Mouse (Mus musculus) MEL (cell line): ENCODE measurements at regions not wholly inside any gene's neighbourhood (a gene's known extent, or its start where the extent isn't known, plus 50 kb on each side); places are given as distances from the start of the nearest gene placed in this dataset.

ENCODE experiments used
- BHLHE40 ChIP-seq: IDR thresholded peaks from 2 replicates; pipeline ENCODE4 v1.6.1; 2012; ENCODE audit warnings: low read depth, mild to moderate bottlenecking, inconsistent platforms, low read length, improper control_type of control experiment, borderline replicate concordance
- CTCF ChIP-seq, 3 experiments: IDR thresholded peaks in 2 of 3; conservative IDR thresholded peaks in 1 of 3; 2 replicates each; pipeline ENCODE4 v1.5.1; 2011 to 2012; ENCODE audit warnings: low read length in 3 of 3, low read depth in 2 of 3, mild to moderate bottlenecking in 2 of 3, improper control_type of control experiment in 1 of 3, inconsistent platforms in 1 of 3, mixed read lengths in 1 of 3, moderate library complexity in 1 of 3; ENCODE audit not compliant: control insufficient read depth in 1 of 3, insufficient read depth in 1 of 3, poor library complexity in 1 of 3, severe bottlenecking in 1 of 3
- GABPA ChIP-seq: IDR thresholded peaks from 2 replicates; pipeline ENCODE4 v1.6.1; 2012; ENCODE audit warnings: low read depth, mild to moderate bottlenecking, inconsistent platforms, low read length, improper control_type of control experiment, moderate library complexity
- GATA1 ChIP-seq: IDR thresholded peaks from 2 replicates; pipeline ENCODE4 v1.6.1; 2011; ENCODE audit warnings: low read depth, low read length, improper control_type of control experiment
- MAFK ChIP-seq: IDR thresholded peaks from 2 replicates; pipeline ENCODE4 v1.6.1; 2011; ENCODE audit warnings: low read depth, mild to moderate bottlenecking, low read length, improper control_type of control experiment, borderline replicate concordance
- MAX ChIP-seq: IDR thresholded peaks from 2 replicates; pipeline ENCODE4 v1.6.1; 2011; ENCODE audit warnings: low read length, improper control_type of control experiment
- POLR2A ChIP-seq, 2 experiments: IDR thresholded peaks; 2 replicates each; pipeline ENCODE4 v1.6.1; 2011 to 2012; ENCODE audit warnings: low read length in 2 of 2, mild to moderate bottlenecking in 2 of 2, control low read depth in 1 of 2, improper control_type of control experiment in 1 of 2, low read depth in 1 of 2, moderate library complexity in 1 of 2; ENCODE audit not compliant: control insufficient read depth in 1 of 2, insufficient read depth in 1 of 2, poor library complexity in 1 of 2
- SIN3A ChIP-seq: IDR thresholded peaks from 2 replicates; pipeline ENCODE4 v1.6.1; 2012; ENCODE audit warnings: low read length, improper control_type of control experiment, inconsistent platforms
- SMC3 ChIP-seq: IDR thresholded peaks from 2 replicates; pipeline ENCODE4 v1.6.1; 2011; ENCODE audit warnings: low read depth, low read length, improper control_type of control experiment
- TCF12 ChIP-seq: IDR thresholded peaks from 2 replicates; pipeline ENCODE4 v1.6.1; 2014; ENCODE audit warnings: low read depth, mild to moderate bottlenecking, inconsistent platforms, low read length, improper control_type of control experiment, moderate library complexity
- ZC3H11A ChIP-seq: IDR thresholded peaks from 2 replicates; pipeline ENCODE4 v1.6.1; 2012; ENCODE audit warnings: low read depth, mild to moderate bottlenecking, inconsistent platforms, low read length, improper control_type of control experiment

DNA sequence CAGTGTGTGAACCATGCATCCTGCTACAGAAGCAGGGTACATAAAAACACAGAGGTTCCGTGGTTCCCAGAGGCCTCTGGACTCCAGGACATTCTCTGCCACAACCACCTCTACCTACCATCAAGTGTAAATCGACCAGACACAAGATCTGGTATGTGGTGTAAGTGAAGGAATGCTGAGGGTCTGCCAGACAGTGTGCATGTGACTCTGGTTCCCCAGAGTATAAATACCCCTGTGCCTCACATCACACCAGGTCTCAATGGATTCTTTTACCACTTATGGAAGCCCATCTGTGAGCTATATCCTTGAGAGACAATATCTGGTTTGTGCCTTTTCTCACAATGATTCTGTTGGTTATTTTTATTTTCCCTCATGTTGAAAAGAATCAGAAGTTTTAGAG, 563.0 kb downstream of the Pdcd6ip start:
- TF ChIP-seq MAX (no peak), GABPA (no peak), CTCF (IDR thresholded peaks at IDR 0.05 in 2 of 3, conservative IDR thresholded peaks at IDR 0.05 in 1 of 3; ENCODE audit: control insufficient read depth in 1 of 3, insufficient read depth in 1 of 3, low read depth in 2 of 3, low read length in 3 of 3, poor library complexity in 1 of 3, severe bottlenecking in 1 of 3) (no peak), BHLHE40 (no peak), SIN3A (no peak), SMC3 (no peak), GATA1 (no peak), MAFK (no peak), TCF12 (no peak), POLR2A (IDR thresholded peaks at IDR 0.05; ENCODE audit: control insufficient read depth in 1 of 2, insufficient read depth in 1 of 2, low read depth in 1 of 2, low read length in 2 of 2, poor library complexity in 1 of 2) (no peak), ZC3H11A (no peak)
